Mouse (Mus musculus): ENCODE data around the gene Glod4. TPM values are rescaled to one million over a fixed set of nuclear protein-coding genes. Genes with fewer than 3 reads are reported as not detected.

The Glod4 gene
- polyA plus RNA-seq, 1 experiment = 165 TPM

DNA sequence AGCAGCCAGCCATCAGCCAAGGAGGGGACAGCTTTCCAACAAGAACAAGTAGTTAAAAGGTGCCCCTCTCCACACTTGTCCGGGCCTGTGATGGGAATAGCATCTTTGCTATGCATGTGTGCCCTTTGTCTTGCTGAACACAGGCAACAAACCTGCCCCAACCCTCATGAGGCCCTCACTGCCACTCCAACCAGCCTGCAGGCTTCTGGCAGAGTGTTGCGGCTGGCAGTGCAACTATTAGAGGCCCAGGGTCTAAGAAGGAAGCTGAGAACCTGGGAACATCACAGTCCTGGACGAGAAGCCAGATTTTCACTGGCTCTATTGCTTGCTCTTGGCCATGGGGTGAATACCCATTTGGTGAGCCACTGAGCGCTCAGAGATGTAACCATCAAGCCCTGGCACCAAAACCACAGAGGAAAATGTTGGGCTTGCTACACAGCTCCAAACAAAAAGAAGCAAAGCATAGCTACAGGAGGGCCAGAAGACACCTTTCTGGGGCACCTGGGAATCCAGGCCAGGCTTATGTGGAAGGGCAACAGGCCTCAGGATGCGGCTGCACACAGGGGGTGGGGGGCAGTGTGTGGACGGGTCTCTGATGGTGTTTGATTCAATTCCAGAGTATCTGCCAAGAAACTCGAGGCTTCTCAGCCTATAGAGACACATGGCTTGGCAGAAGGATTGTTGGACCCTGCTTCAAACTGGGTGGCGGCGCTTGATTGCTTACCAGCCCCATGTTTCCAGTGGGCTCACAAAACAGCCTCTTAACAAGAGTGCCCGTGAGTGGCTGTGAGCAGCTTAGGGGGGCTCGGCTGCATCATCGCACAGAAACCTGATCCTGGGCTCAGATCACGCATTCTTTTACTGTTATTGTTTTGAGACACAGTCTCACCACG, 35.7 kb upstream of the Glod4 start:
- H3K4me3 ChIP-seq (ENCODE audit: low read depth, low read length) = no peak overlapping the region
- no peak overlapping the region for H3K9ac ChIP-seq (ENCODE audit: low read depth, poor library complexity, severe bottlenecking)
- no peaks in the 10 kb centered on the region for H3K27me3 ChIP-seq (ENCODE audit: control insufficient read depth, insufficient read depth, low read length, poor library complexity, severe bottlenecking)
- TF ChIP-seq CTCF (IDR thresholded peaks at IDR 0.05; ENCODE audit: low read depth, low read length) (no peak), EP300 (IDR thresholded peaks at IDR 0.05; ENCODE audit: insufficient read depth, low read depth, low read length) (no peak), POLR2A (IDR thresholded peaks at IDR 0.05; ENCODE audit: insufficient read depth, low read length) (no peak)
- peaks cover 9% of the 10 kb centered on the region for H3K36me3 ChIP-seq (ENCODE audit: control insufficient read depth, insufficient read depth, low read length, poor library complexity, severe bottlenecking)
- H3K27ac ChIP-seq (ENCODE audit: insufficient read depth, low read length) = no peak overlapping the region
- H3K9me3 ChIP-seq (replicated peaks; ENCODE audit: control insufficient read depth, insufficient read depth, low read length, poor library complexity, severe bottlenecking) = no peaks in the 10 kb centered on the region
- H3K4me1 ChIP-seq (ENCODE audit: control insufficient read depth, insufficient read depth, low read length) = no peaks in the 10 kb centered on the region

DNA sequence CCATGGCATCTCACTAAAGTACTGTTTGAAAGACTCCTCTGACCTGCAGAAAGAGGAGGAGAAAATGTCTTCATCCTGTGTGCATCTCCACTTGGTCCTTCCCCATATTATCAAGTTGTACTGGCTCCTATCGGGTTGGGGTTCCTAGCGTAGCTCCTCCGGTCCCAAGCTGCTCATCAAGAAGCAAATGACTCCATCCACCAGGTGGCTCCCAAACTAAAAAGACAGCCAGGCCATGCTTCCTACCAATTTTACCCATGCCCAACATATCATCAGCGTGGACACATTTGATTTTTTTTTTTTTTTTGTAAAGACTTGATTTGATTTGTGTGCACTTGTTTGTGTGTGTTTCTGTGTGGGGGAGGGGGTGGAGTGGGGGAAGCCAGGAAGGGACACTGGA, 28.9 kb upstream of the Glod4 start:
- no peak overlapping the region for H3K9ac ChIP-seq (ENCODE audit: low read depth, poor library complexity, severe bottlenecking)
- TF ChIP-seq CTCF (IDR thresholded peaks at IDR 0.05; ENCODE audit: low read depth, low read length) (peak; percentile 5), EP300 (IDR thresholded peaks at IDR 0.05; ENCODE audit: insufficient read depth, low read depth, low read length) (no peak), POLR2A (IDR thresholded peaks at IDR 0.05; ENCODE audit: insufficient read depth, low read length) (no peak)
- H3K27ac ChIP-seq (ENCODE audit: insufficient read depth, low read length) = no peak overlapping the region
- H3K4me1 ChIP-seq (ENCODE audit: control insufficient read depth, insufficient read depth, low read length) = no peaks in the 10 kb centered on the region
- peaks cover 35% of the 10 kb centered on the region for H3K36me3 ChIP-seq (ENCODE audit: control insufficient read depth, insufficient read depth, low read length, poor library complexity, severe bottlenecking)
- no peak overlapping the region for H3K4me3 ChIP-seq (ENCODE audit: low read depth, low read length)
- no peaks in the 10 kb centered on the region for H3K9me3 ChIP-seq (replicated peaks; ENCODE audit: control insufficient read depth, insufficient read depth, low read length, poor library complexity, severe bottlenecking)
- no peaks in the 10 kb centered on the region for H3K27me3 ChIP-seq (ENCODE audit: control insufficient read depth, insufficient read depth, low read length, poor library complexity, severe bottlenecking)

DNA sequence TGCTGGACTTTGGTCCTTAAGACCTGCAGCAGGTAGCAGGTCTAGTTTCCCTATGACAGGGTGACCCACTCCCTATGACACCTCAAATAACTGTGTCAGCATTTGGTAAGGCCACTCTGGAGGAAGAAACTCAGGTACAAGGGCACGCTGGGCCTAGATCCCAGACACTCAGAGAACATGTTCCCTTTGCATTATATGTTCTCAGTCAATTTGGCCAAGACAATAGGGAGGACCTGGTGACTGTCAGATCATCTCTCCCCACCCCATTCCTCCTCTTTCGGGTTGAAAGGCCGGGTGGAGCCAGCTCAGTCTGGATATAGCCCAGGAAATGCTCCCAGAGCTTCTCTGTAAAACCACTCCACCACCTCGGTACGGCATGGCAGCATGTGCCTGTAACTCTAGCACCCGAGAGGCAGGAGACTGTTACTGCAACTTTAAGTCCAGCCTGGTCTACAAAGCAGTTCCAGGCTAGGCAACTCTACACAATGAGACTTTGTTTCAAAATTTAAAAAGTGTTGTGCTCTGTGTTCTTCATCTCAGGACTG, 25.1 kb upstream of the Glod4 start:
- no peak overlapping the region for H3K9ac ChIP-seq (ENCODE audit: low read depth, poor library complexity, severe bottlenecking)
- H3K9me3 ChIP-seq (replicated peaks; ENCODE audit: control insufficient read depth, insufficient read depth, low read length, poor library complexity, severe bottlenecking) = no peaks in the 10 kb centered on the region
- no peaks in the 10 kb centered on the region for H3K4me1 ChIP-seq (ENCODE audit: control insufficient read depth, insufficient read depth, low read length)
- no peak for TF ChIP-seq POLR2A (IDR thresholded peaks at IDR 0.05; ENCODE audit: insufficient read depth, low read length)
- TF ChIP-seq CTCF (IDR thresholded peaks at IDR 0.05; ENCODE audit: low read depth, low read length) = no peak
- TF ChIP-seq EP300 (IDR thresholded peaks at IDR 0.05; ENCODE audit: insufficient read depth, low read depth, low read length) = no peak
- H3K4me3 ChIP-seq (ENCODE audit: low read depth, low read length) = no peak overlapping the region
- H3K27me3 ChIP-seq (ENCODE audit: control insufficient read depth, insufficient read depth, low read length, poor library complexity, severe bottlenecking) = no peaks in the 10 kb centered on the region
- peaks cover 25% of the 10 kb centered on the region for H3K36me3 ChIP-seq (ENCODE audit: control insufficient read depth, insufficient read depth, low read length, poor library complexity, severe bottlenecking)
- no peak overlapping the region for H3K27ac ChIP-seq (ENCODE audit: insufficient read depth, low read length)

DNA sequence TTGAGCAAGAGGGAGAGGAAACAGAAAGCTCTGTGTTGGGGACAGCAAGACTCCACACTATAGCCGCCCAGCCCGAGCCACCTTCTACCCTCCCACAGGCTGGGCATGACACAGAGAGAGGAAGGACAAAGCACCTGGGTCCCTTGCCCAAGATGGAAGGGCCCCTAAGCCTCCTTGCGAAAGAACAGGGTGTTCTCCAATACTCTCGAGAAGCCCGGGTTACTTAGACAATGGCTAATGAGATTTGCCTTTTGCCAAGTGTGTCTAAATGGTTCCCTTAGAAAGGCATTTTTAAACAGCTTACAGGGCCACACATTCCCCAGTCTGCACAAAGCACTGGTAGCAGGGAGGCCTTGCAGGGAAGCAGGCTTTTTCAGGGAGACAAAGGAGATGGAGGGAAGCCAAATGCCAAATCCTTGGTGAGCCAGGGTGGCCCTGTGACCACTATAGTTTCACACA, 24.5 kb upstream of the Glod4 start:
- TF ChIP-seq POLR2A (IDR thresholded peaks at IDR 0.05; ENCODE audit: insufficient read depth, low read length) (no peak), EP300 (IDR thresholded peaks at IDR 0.05; ENCODE audit: insufficient read depth, low read depth, low read length) (no peak), CTCF (IDR thresholded peaks at IDR 0.05; ENCODE audit: low read depth, low read length) (no peak)
- Histone ChIP-seq H3K36me3 (ENCODE audit: control insufficient read depth, insufficient read depth, low read length, poor library complexity, severe bottlenecking) (peaks cover 20% of the 10 kb centered on the region), H3K4me1 (ENCODE audit: control insufficient read depth, insufficient read depth, low read length) (no peaks in the 10 kb centered on the region), H3K4me3 (ENCODE audit: low read depth, low read length) (no peak overlapping the region), H3K27ac (ENCODE audit: insufficient read depth, low read length) (no peak overlapping the region), H3K9me3 (replicated peaks; ENCODE audit: control insufficient read depth, insufficient read depth, low read length, poor library complexity, severe bottlenecking) (no peaks in the 10 kb centered on the region), H3K9ac (ENCODE audit: low read depth, poor library complexity, severe bottlenecking) (no peak overlapping the region), H3K27me3 (ENCODE audit: control insufficient read depth, insufficient read depth, low read length, poor library complexity, severe bottlenecking) (no peaks in the 10 kb centered on the region)

DNA sequence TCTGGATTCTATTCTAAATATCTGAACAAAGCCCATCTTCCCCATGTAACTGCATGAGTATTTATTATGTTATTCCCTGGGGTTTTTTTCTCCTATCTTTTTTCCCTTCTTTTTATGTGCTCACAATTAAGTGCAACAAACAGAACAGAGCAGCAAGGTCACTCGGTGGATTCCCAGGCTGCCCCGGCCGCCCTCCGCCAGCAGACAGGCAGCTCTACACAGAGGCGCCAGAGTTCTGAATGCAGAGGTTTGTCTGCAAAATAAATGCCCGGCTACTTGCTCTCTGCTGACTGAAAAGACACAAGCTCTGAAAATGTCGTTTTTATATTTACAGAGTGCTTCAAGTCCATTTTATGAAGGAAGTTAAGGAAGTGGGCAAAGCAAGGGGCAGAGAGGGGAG, 24.0 kb upstream of the Glod4 start:
- peaks cover 17% of the 10 kb centered on the region for H3K36me3 ChIP-seq (ENCODE audit: control insufficient read depth, insufficient read depth, low read length, poor library complexity, severe bottlenecking)
- no peak overlapping the region for H3K27ac ChIP-seq (ENCODE audit: insufficient read depth, low read length)
- H3K4me3 ChIP-seq (ENCODE audit: low read depth, low read length) = no peak overlapping the region
- H3K27me3 ChIP-seq (ENCODE audit: control insufficient read depth, insufficient read depth, low read length, poor library complexity, severe bottlenecking) = no peaks in the 10 kb centered on the region
- H3K4me1 ChIP-seq (ENCODE audit: control insufficient read depth, insufficient read depth, low read length) = no peaks in the 10 kb centered on the region
- TF ChIP-seq POLR2A (IDR thresholded peaks at IDR 0.05; ENCODE audit: insufficient read depth, low read length) = no peak
- H3K9me3 ChIP-seq (replicated peaks; ENCODE audit: control insufficient read depth, insufficient read depth, low read length, poor library complexity, severe bottlenecking) = no peaks in the 10 kb centered on the region
- H3K9ac ChIP-seq (ENCODE audit: low read depth, poor library complexity, severe bottlenecking) = no peak overlapping the region
